Mouse (Mus musculus) olfactory bulb, adult 2 months (tissue): ENCODE results near the gene Bmp8b. TPM values are rescaled to one million over a fixed set of nuclear protein-coding genes. Genes with fewer than 3 reads are reported as not detected.

Experiments
- H3K27ac ChIP-seq: fragments of 200-500 bp; 2 replicates; pipeline ENCODE4 v1.5.1; 2012; ENCODE audit warnings: low read depth, low read length; ENCODE audit not compliant: insufficient read depth
- H3K4me1 ChIP-seq: fragments of 200-500 bp; 2 replicates; pipeline ENCODE4 v1.6.1; 2012; ENCODE audit warnings: low read length; ENCODE audit not compliant: control insufficient read depth, insufficient read depth
- H3K4me3 ChIP-seq: fragments of 200-500 bp; 2 replicates; pipeline ENCODE4 v1.5.1; 2012; ENCODE audit warnings: mild to moderate bottlenecking, low read depth, low read length, moderate library complexity; ENCODE audit not compliant: insufficient read depth
- CTCF ChIP-seq: fragments of 200-500 bp; IDR thresholded peaks from 2 replicates; pipeline ENCODE4 v1.5.1; 2012; ENCODE audit warnings: low read depth, mild to moderate bottlenecking, low read length, moderate library complexity; ENCODE audit not compliant: insufficient read depth
- POLR2A ChIP-seq: fragments of 200-500 bp; IDR thresholded peaks from 2 replicates; pipeline ENCODE4 v1.6.1; 2012; ENCODE audit warnings: mild to moderate bottlenecking, low read depth, low read length, moderate library complexity; ENCODE audit not compliant: insufficient read depth
- WGBS: fragments of 180-500 bp; shearing (Covaris S2); methylation state at CpG from one replicate; pipeline ENCODE4 v1.1.7; 2018; 5-methylcytosine and 5-hydroxymethylcytosine counted together
- polyA plus RNA-seq: library from polyadenylated mRNA; stranded (reverse); fragments of >200 nt; gene quantifications from 2 replicates; pipeline ENCODE4 v1.2.4, GENCODE M21; 2012; ENCODE audit warnings: low replicate concordance; ENCODE audit not compliant: missing spikeins, insufficient read depth, insufficient read length

The Bmp8b gene
- polyA plus RNA-seq, 1 experiment: not detected

GRCm38 (mm10) chr4:123162305-123162917, 57.4 kb downstream of the Bmp8b start:
- WGBS: 6% methylated on average over 15 of the region's 15 CpGs
- TF ChIP-seq POLR2A (no peak), CTCF (no peak)
- peaks cover 18% of the 10 kb centered on the region for H3K4me1 ChIP-seq
- H3K27ac ChIP-seq: peak overlapping the region; percentile 69
- no peak overlapping the region for H3K4me3 ChIP-seq

- 45% methylated on average over 15 of the region's 15 CpGs for WGBS
Observed at GRCm38 (mm10) chr4:123164157-123164556, 59.2 kb downstream of the Bmp8b start.

GRCm38 (mm10) chr4:123171811-123172210, 66.8 kb downstream of the Bmp8b start:
- Histone ChIP-seq H3K27ac (no peak overlapping the region), H3K4me3 (no peak overlapping the region), H3K4me1 (no peaks in the 10 kb centered on the region)
- no peak for TF ChIP-seq CTCF

More at GRCm38 (mm10) chr4:123164157-123164556, 59.2 kb downstream of the Bmp8b start:
- Histone ChIP-seq H3K27ac (peak overlapping the region; percentile 75), H3K4me3 (no peak overlapping the region), H3K4me1 (peaks cover 18% of the 10 kb centered on the region)
- TF ChIP-seq CTCF (no peak), POLR2A (no peak)

Other genes starting within 250 kb of the Bmp8b start
- gene Cap1, start 219.1 kb upstream of the Bmp8b start, polyA plus RNA-seq: 117 TPM in 1 of 2 replicates, not detected in the other
- gene Mfsd2a, start 144.0 kb upstream of the Bmp8b start, polyA plus RNA-seq: not detected in 2 replicates
- gene Mycl, start 109.5 kb upstream of the Bmp8b start, polyA plus RNA-seq: not detected in 2 replicates
- gene Trit1, start 88.6 kb upstream of the Bmp8b start, polyA plus RNA-seq: not detected in 2 replicates
- not detected in 2 replicates for gene Oxct2b, start 11.1 kb downstream of the Bmp8b start, polyA plus RNA-seq
- gene Ppie, start 34.8 kb downstream of the Bmp8b start, polyA plus RNA-seq: not detected in 2 replicates
- 61.6 TPM in 1 of 2 replicates, not detected in the other for gene Hpcal4, start 78.1 kb downstream of the Bmp8b start, polyA plus RNA-seq
- gene Nt5c1a, start 96.3 kb downstream of the Bmp8b start, polyA plus RNA-seq: not detected in 2 replicates
- not detected in 2 replicates for gene Heyl, start 128.4 kb downstream of the Bmp8b start, polyA plus RNA-seq
- not detected in 2 replicates for gene Pabpc4, start 157.2 kb downstream of the Bmp8b start, polyA plus RNA-seq
- not detected in 2 replicates for gene Oxct2a, start 218.5 kb downstream of the Bmp8b start, polyA plus RNA-seq
- gene Bmp8a, start 238.1 kb downstream of the Bmp8b start, polyA plus RNA-seq: not detected in 2 replicates